Mouse (Mus musculus) heart, embryonic 16.5 days (tissue): ENCODE results near the gene Exoc6. TPM values are rescaled to one million over a fixed set of nuclear protein-coding genes. Genes with fewer than 3 reads are reported as not detected.
A peak's percentile ranks its signal among the peaks of the same experiment; 100 is the strongest.

Experiments
- ATAC-seq: fragments of 200-750 bp; cut with Nextera tagmentation; replicated peaks from 2 replicates; pipeline ENCODE4 v1.8.0; 2017; ENCODE audit warnings: moderate number of reproducible peaks; ENCODE audit not compliant: insufficient read depth, low FRiP score; ENCODE audit errors: extremely low read depth
- H3K27ac ChIP-seq: fragments of 300-500 bp; sonication (generic); 2 replicates; pipeline ENCODE4 v1.5.1; 2014; ENCODE audit warnings: mild to moderate bottlenecking, low read length, control low read depth, moderate library complexity
- H3K27me3 ChIP-seq: fragments of 300-500 bp; sonication (generic); 2 replicates; pipeline ENCODE4 v1.6.1; 2014; ENCODE audit warnings: low read length, mixed read lengths; ENCODE audit not compliant: control insufficient read depth, insufficient read depth
- H3K36me3 ChIP-seq: fragments of 300-500 bp; sonication (generic); 2 replicates; pipeline ENCODE4 v1.6.1; 2014; ENCODE audit not compliant: control insufficient read depth, insufficient read depth
- H3K4me1 ChIP-seq: fragments of 300-500 bp; sonication (generic); 2 replicates; pipeline ENCODE4 v1.6.1; 2014; ENCODE audit warnings: low read length, mixed read lengths; ENCODE audit not compliant: control insufficient read depth, insufficient read depth
- H3K4me2 ChIP-seq: fragments of 300-500 bp; sonication (generic); 2 replicates; pipeline ENCODE4 v1.6.1; 2014; ENCODE audit warnings: low read depth, mild to moderate bottlenecking, control low read depth, low read length
- H3K4me3 ChIP-seq: fragments of 300-500 bp; sonication (generic); 2 replicates; pipeline ENCODE4 v1.5.1; 2014; ENCODE audit warnings: mild to moderate bottlenecking, control low read depth, low read length
- H3K9ac ChIP-seq: fragments of 300-500 bp; sonication (generic); 2 replicates; pipeline ENCODE4 v1.6.1; 2014; ENCODE audit warnings: low read length, control low read depth
- H3K9me3 ChIP-seq: fragments of 300-500 bp; sonication (generic); replicated peaks from 2 replicates; pipeline ENCODE4 v1.6.1; 2016; ENCODE audit warnings: low read length; ENCODE audit not compliant: control insufficient read depth
- WGBS: fragments of 180-500 bp; shearing (Covaris S2); extraction: QIAGEN DNeasy Blood & Tissue Kit; methylation state at CpG from one replicate; pipeline ENCODE4 v1.1.7; 2014; 5-methylcytosine and 5-hydroxymethylcytosine counted together
- polyA plus RNA-seq: library from polyadenylated mRNA; unstranded; fragments of >200 nt; fragmentation: Nextera tagmentation; extraction: Ambion mirVana; gene quantifications from 2 replicates; pipeline ENCODE4 v1.2.1, GENCODE M21; 2015

Gene Exoc6
- 18.7 and 20.5 TPM in 2 replicates for polyA plus RNA-seq

DNA sequence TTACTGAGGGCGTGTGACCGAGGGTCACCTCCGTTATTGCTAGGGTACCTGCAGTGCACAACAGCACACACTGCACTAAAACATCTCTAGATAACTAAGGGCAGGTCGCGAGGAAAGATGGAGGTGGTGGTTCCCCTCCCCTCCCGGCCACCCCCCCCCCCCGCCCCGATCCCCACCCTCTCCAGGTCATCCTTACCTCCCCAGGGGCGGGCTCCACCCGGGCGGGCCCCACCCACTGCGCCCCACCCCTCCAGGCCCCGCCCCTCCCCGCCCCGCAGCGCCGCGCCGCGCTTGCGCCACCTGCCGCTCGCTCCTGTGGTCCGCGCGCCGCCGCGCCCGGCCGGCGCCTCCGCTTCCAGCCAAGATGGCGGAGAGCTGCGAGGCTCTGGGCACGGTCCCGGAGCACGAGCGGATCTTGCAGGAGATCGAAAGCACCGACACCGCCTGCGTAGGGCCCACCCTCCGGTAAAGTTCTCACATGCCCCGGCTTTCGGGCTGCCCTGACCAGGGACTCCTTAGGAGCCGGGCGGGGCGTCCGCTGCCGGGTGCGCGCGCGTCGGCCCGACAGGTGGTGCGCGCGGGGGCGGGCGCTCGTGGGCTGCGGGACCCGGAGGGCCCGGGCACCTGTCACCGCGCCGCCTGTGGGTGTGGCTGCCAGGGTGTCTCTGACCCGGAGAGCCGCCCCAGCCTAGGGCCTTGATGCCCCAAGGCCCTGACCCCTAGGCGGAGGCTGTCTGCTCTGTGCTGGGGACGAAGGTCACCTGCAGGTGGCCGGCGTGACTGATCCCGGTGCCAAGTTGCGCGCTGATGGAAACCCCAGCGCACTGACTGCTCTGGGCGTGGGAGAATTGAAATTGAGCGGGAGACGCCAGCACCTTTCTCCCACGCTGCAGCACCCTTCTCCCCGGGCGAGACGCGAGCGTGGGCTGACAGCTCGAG is at the start of gene Exoc6:
TSS of gene Exoc6 (plus strand) at position 318 of the 939 bp plus-strand sequence.
- Histone ChIP-seq H3K9me3 (no peaks in the 10 kb centered on the region), H3K9ac (peak within 1 kb of the TSS; percentile 95), H3K27ac (peak within 1 kb of the TSS; percentile 78), H3K4me3 (peak within 1 kb of the TSS; percentile 93), H3K4me2 (peak within 1 kb of the TSS; percentile 94), H3K27me3 (no peaks in the 10 kb centered on the region), H3K4me1 (0 out of 2 replicates have a peak, but pooled peaks cover 7% of the 10 kb centered on the region), H3K36me3 (no peaks in the 10 kb centered on the region)
- ATAC-seq = peak; percentile 80
- WGBS = under 1% methylated on average over 79 of the region's 89 CpGs

DNA sequence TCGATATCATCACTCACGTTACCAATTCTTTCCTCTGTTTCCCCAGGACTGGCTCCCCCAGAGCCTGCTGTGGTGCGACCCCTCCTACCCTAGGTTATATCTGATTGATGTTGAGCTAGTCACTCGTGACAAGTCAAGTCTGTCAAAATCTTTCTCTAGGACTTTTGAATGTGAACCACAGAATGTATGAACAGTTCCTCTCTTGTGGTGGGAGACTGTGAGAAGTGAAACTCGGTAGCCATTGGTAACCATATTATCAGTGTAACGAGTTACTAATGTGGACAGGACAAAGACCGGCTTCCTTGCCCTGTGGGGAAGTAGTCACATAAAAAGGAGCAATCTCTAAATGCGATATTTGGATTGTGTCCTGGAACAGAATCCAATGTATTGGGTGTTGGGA is 47.2 kb upstream of the Exoc6 start:
- H3K9ac ChIP-seq = no peak overlapping the region
- H3K27ac ChIP-seq = no peak overlapping the region
- no peaks in the 10 kb centered on the region for H3K9me3 ChIP-seq
- no peaks in the 10 kb centered on the region for H3K27me3 ChIP-seq
- no peaks in the 10 kb centered on the region for H3K36me3 ChIP-seq
- no peak overlapping the region for H3K4me2 ChIP-seq
- 76% methylated on average over 8 of the region's 8 CpGs for WGBS
- no peak overlapping the region for H3K4me3 ChIP-seq
- H3K4me1 ChIP-seq = no peaks in the 10 kb centered on the region
- no peak for ATAC-seq

DNA sequence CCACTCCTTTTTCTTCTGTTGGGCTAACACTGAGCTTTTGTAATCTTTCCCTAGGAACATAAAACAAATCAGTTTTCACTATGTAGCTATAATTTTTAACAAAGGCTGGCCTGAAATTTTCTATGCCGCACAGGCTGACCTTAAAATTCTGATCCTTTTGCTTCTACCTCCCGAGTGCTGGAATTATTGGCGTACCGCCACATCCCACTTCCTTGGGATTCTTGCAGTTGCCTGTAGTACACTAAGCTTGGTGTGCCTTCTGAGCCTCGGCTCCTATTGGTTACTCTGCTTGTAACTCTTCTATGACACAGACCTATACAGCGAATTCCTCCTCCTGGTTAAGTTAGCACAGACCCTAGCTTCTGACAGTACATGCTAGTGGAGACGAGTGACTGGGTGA is 44.2 kb upstream of the Exoc6 start:
- Histone ChIP-seq H3K36me3 (no peaks in the 10 kb centered on the region), H3K4me3 (no peak overlapping the region), H3K27me3 (no peaks in the 10 kb centered on the region), H3K4me1 (no peaks in the 10 kb centered on the region), H3K9ac (no peak overlapping the region), H3K27ac (no peak overlapping the region), H3K4me2 (peak overlapping the region; percentile 14; the same call in 1 of the 2 replicates), H3K9me3 (no peaks in the 10 kb centered on the region)
- WGBS = 52% methylated on average over 7 of the region's 7 CpGs
- ATAC-seq = no peak

DNA sequence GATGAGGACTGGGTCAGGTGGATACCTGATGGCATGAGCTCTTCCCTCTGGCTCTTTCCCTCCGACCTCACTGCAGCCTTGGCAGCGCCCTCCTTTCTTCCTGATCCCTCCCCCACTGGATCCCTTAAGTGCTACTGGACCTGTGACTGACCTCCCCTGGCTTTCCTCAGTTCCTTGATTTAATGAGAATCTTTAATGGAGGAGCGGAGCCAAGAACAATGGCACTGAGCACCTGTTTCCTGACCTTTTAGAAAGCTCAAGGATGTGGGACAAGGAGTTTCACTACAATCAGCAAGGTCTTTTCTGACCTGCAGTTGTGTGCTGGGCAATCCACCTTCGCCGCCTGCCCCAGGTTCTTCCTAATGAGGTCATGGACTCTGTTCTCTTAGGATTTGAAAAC is 43.6 kb upstream of the Exoc6 start:
- Histone ChIP-seq H3K27me3 (no peaks in the 10 kb centered on the region), H3K9ac (no peak overlapping the region), H3K4me2 (peak overlapping the region; percentile 14; the same call in 1 of the 2 replicates), H3K4me3 (no peak overlapping the region), H3K36me3 (no peaks in the 10 kb centered on the region), H3K9me3 (no peaks in the 10 kb centered on the region), H3K4me1 (no peaks in the 10 kb centered on the region), H3K27ac (no peak overlapping the region)
- 61% methylated on average over 5 of the region's 5 CpGs for WGBS
- ATAC-seq = no peak

DNA sequence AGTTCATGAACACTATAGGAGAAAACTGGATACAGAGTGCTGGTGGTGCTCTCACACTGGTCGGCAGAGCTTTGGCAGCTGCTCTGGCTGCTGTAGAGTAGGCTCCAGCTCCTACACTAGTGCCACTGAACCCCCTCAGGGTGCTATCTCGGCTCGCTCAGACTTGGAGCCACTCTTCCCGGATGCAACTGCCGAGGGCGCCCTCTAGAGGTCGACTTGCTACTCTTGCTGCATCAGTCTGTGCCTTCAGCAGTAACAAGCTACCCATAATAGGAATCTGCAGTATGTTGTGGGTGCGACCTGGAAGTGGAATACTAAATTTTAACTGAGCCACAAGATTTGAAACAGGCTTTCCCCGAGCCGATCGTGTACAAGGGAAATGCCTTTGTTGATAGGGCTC is 40.5 kb upstream of the Exoc6 start:
- WGBS = 8% methylated on average over 11 of the region's 11 CpGs
- Histone ChIP-seq H3K4me1 (peaks cover 4% of the 10 kb centered on the region; the same call in 1 of the 2 replicates), H3K4me2 (no peak overlapping the region), H3K9me3 (no peaks in the 10 kb centered on the region), H3K4me3 (no peak overlapping the region), H3K9ac (no peak overlapping the region), H3K36me3 (no peaks in the 10 kb centered on the region), H3K27me3 (no peaks in the 10 kb centered on the region), H3K27ac (no peak overlapping the region)
- peak; percentile 55; the same call in 1 of the 2 replicates for ATAC-seq

DNA sequence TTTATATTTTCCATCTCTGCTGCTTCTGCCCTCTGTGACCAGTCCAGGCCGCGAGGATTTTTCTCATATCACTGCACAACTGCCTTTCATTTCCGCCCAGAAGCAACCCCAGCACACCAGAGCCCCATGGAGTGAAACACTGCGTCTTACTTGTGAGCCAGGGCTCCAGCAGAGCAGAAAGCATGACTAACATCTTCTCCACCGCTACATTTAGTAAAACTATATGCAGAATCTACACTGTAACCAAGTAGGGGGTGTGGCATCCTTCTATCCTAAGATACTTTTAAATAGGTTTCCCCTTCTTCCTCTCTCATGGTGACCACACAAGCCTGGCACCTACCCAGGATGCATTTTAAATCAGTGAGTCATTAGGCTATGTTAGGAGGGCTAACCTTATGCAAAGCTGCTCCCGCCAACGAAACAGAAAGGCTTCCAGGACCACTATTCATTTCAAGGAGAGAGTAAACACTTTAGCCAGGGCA is 35.4 kb upstream of the Exoc6 start:
- 0 out of 2 replicates have a peak, but pooled peaks cover 3% of the 10 kb centered on the region for H3K27me3 ChIP-seq
- H3K4me3 ChIP-seq = no peak overlapping the region
- no peak overlapping the region for H3K9ac ChIP-seq
- peaks cover 13% of the 10 kb centered on the region; the same call in 1 of the 2 replicates for H3K4me1 ChIP-seq
- no peaks in the 10 kb centered on the region for H3K9me3 ChIP-seq
- no peak overlapping the region for H3K27ac ChIP-seq
- no peaks in the 10 kb centered on the region for H3K36me3 ChIP-seq
- ATAC-seq = no peak
- 32% methylated on average over 7 of the region's 7 CpGs for whole genome bisulfite sequencing
- no peak overlapping the region for H3K4me2 ChIP-seq

DNA sequence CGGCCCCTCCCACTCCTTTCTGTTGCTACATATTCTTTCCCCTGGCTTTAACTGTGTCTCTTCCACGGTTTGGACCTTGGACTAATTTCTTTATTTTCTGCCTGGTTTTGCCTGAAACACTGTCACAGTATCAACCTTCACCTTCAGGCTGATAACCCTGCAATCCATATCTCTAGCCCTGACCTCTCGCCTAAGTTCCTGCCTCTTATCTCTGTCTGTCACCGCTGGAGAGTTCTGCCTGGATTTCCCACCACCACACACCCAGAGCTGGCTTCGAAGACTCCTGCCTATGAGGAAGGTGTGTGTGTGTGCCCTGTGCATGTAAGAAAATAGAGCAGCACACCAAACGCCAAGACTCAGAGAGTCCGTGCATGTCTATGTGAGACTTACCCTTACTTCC is 32.8 kb upstream of the Exoc6 start:
- no peak overlapping the region for H3K9ac ChIP-seq
- WGBS = 11% methylated on average over 7 of the region's 7 CpGs

DNA sequence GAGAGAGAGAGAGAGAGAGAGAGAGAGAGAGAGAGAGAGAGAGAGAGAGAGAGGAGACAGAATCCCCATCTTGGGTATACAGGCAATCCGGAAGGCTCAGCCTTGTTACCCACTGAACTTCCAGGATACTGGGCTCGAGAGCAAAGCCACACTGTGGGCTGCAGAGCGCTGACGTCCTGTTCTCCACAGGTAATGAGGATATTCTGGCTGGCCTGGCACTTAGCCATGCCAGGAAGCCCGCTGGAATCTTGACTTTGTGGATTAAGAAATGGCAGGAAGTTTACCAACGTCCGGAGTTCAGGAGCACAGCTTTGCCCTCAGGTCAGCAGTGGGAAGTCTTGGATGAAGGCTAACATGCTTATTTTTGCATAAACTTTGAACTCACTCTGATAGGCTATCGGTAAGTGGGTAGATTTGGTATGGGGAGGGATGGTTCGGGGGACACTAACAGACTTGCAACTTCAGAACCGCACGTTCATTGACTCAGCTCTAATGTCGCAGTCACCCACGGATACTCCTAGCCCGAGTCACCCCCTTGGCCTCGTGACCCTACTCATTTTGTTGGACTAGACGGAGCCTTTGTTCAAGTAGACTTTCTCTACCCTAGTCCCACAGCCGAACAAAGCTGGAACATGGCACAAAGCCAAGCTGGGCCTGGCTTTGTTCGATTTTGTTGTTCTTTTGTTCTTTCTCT is 29.3 kb upstream of the Exoc6 start:
- H3K4me1 ChIP-seq = peaks cover 12% of the 10 kb centered on the region; the same call in 1 of the 2 replicates
- H3K36me3 ChIP-seq = no peaks in the 10 kb centered on the region
- H3K4me3 ChIP-seq = no peak overlapping the region
- H3K9me3 ChIP-seq = no peaks in the 10 kb centered on the region
- 59% methylated on average over 18 of the region's 18 CpGs for WGBS
- H3K27ac ChIP-seq = no peak overlapping the region
- no peak overlapping the region for H3K9ac ChIP-seq
- ATAC-seq = no peak
- H3K27me3 ChIP-seq = 0 out of 2 replicates have a peak, but pooled peaks cover 3% of the 10 kb centered on the region
- H3K4me2 ChIP-seq = no peak overlapping the region

More for the DNA sequence above, 32.8 kb upstream of the Exoc6 start:
- no peaks in the 10 kb centered on the region for H3K36me3 ChIP-seq
- peak overlapping the region; percentile 6; the same call in 1 of the 2 replicates for H3K4me2 ChIP-seq
- H3K27ac ChIP-seq = no peak overlapping the region
- no peaks in the 10 kb centered on the region for H3K9me3 ChIP-seq
- no peak overlapping the region for H3K4me3 ChIP-seq
- H3K4me1 ChIP-seq = peaks cover 19% of the 10 kb centered on the region; the same call in 1 of the 2 replicates
- H3K27me3 ChIP-seq = 0 out of 2 replicates have a peak, but pooled peaks cover 3% of the 10 kb centered on the region
- ATAC-seq = no peak
